Comparison of ENCODE assay signal across 10 mouse cellular contexts in genomic region chr2:26638039-26638438, GRCm38 (mm10). TPM values are rescaled to one million over a fixed set of nuclear protein-coding genes. Genes with fewer than 3 reads are reported as not detected.
DNase-seq lines count a peak whose midpoint lies in the region; ATAC-seq and TF ChIP-seq lines count a peak whose summit lies in the region.
"Had no signal": no experiment of that assay in that cellular context is flagged by ENCODE, and none has a peak within 500 bp of the region (broad histone marks: within the 10 kb centered on the region; RNA-seq: fewer than 3 reads in every experiment).

No protein-coding gene starts in this region.

- H3K9ac ChIP-seq in forebrain, postnatal 0 days = 0 out of 2 replicates have a peak overlapping the region, but pooled peaks have one; percentile 6
- peak overlapping the region; percentile 86 for H3K9ac ChIP-seq in liver, embryonic 13.5 days

- ATAC-seq in erythroblast, adult 5-6 weeks (replicated peaks; ENCODE audit: low FRiP score, poor library complexity, severe bottlenecking) = no peak
- ATAC-seq in forebrain, postnatal 0 days = no peak
- no peak for ATAC-seq in liver, embryonic 13.5 days (ENCODE audit: low read depth)

- no peaks in the 10 kb centered on the region for H3K9me3 ChIP-seq in erythroblast, embryonic 14.5 days (ENCODE audit: control insufficient read depth, low read length)
- no peaks in the 10 kb centered on the region for H3K9me3 ChIP-seq in E14TG2a.4 (ENCODE audit: low read length)
- no peaks in the 10 kb centered on the region for H3K9me3 ChIP-seq in forebrain, postnatal 0 days (ENCODE audit: low read length)
- no peaks in the 10 kb centered on the region for H3K9me3 ChIP-seq in liver, embryonic 13.5 days (replicated peaks)

- H3K27me3 ChIP-seq in erythroblast, embryonic 14.5 days (ENCODE audit: control insufficient read depth) = no peaks in the 10 kb centered on the region
- H3K27me3 ChIP-seq in E14TG2a.4 (ENCODE audit: insufficient read depth, low read length) = no peaks in the 10 kb centered on the region
- H3K27me3 ChIP-seq in forebrain, postnatal 0 days (ENCODE audit: insufficient read depth, low read length) = no peaks in the 10 kb centered on the region
- H3K27me3 ChIP-seq in liver, embryonic 13.5 days = no peaks in the 10 kb centered on the region

- no peak overlapping the region for H3K27ac ChIP-seq in forebrain, postnatal 0 days (ENCODE audit: low read depth, low read length)
- H3K27ac ChIP-seq in liver, embryonic 13.5 days = peak overlapping the region; percentile 81

- no peak for DNase-seq in forebrain, postnatal 0 days
- DNase-seq in liver, embryonic 13.5 days = no peak
- DNase-seq in thymus, postnatal 4 days = no peak
- no peak for DNase-seq in right cerebral cortex, adult 18-20 months
- DNase-seq in cerebellum, adult 18-20 months = no peak

- peaks cover 40% of the 10 kb centered on the region for H3K4me1 ChIP-seq in erythroblast, embryonic 14.5 days (ENCODE audit: control insufficient read depth)
- peaks cover 68% of the 10 kb centered on the region for H3K4me1 ChIP-seq in E14TG2a.4 (replicated peaks; ENCODE audit: low read depth, low read length)
- H3K4me1 ChIP-seq in forebrain, postnatal 0 days (ENCODE audit: insufficient read depth) = peaks cover 6% of the 10 kb centered on the region
- H3K4me1 ChIP-seq in liver, embryonic 13.5 days (replicated peaks) = peaks cover 45% of the 10 kb centered on the region

- H3K4me2 ChIP-seq in forebrain, postnatal 0 days (ENCODE audit: low read depth) = peak overlapping the region; percentile 61
- peak overlapping the region; percentile 75 for H3K4me2 ChIP-seq in liver, embryonic 13.5 days

- peaks cover 45% of the 10 kb centered on the region for H3K36me3 ChIP-seq in erythroblast, embryonic 14.5 days (ENCODE audit: control insufficient read depth)
- peaks cover 64% of the 10 kb centered on the region for H3K36me3 ChIP-seq in E14TG2a.4 (ENCODE audit: insufficient read depth, low read length)
- peaks cover 48% of the 10 kb centered on the region for H3K36me3 ChIP-seq in forebrain, postnatal 0 days (ENCODE audit: insufficient read depth)
- peaks cover 51% of the 10 kb centered on the region for H3K36me3 ChIP-seq in liver, embryonic 13.5 days

- TF ChIP-seq CTCF in E14TG2a.4 (conservative IDR thresholded peaks at IDR 0.05; ENCODE audit: low read length) = no peak
- no peak for TF ChIP-seq CTCF in forebrain, postnatal 0 days (IDR thresholded peaks at IDR 0.05; ENCODE audit: low read depth)

- WGBS in forebrain, postnatal 0 days = 76% methylated on average over 5 of the region's 5 CpGs
- 46% methylated on average over 5 of the region's 5 CpGs for WGBS in liver, embryonic 13.5 days (ENCODE audit: insufficient replicate concordance)

- H3K4me3 ChIP-seq in erythroblast, embryonic 14.5 days (replicated peaks) = peak overlapping the region; percentile 81
- peak overlapping the region; percentile 100 for H3K4me3 ChIP-seq in E14TG2a.4 (replicated peaks; ENCODE audit: low read length)
- H3K4me3 ChIP-seq in forebrain, postnatal 0 days (ENCODE audit: low read depth, low read length) = no peak overlapping the region
- H3K4me3 ChIP-seq in liver, embryonic 13.5 days (replicated peaks) = peak overlapping the region; percentile 78

RNA-seq across cellular contexts. Expression of gene Fam69b, which starts 9.8 kb away (rescaled TPM):
- polyA plus RNA-seq in erythroblast, embryonic 14.5 days (2012) = not detected in 2 replicates
- not detected in 2 replicates for total RNA-seq in erythroblast, adult 5-6 weeks (2015; ENCODE audit: low replicate concordance)
- total RNA-seq in erythroblast, adult 5-6 weeks (2017; ENCODE audit: low replicate concordance) = 0.34 TPM in 1 of 2 replicates, not detected in the other
- total RNA-seq in forebrain, postnatal 0 days (2014; rRNA removed) = 193 and 214 TPM in 2 replicates
- polyA plus RNA-seq in forebrain, postnatal 0 days (2015; fragmentation: Nextera tagmentation; extraction: Ambion mirVana) = 143 TPM in 2 replicates
- 2.1 and 2.3 TPM in 2 replicates for polyA plus RNA-seq in liver, embryonic 13.5 days (2015; fragmentation: Nextera tagmentation; extraction: Ambion mirVana)

RNA-seq across cellular contexts. Expression of gene Lcn4, which starts 33.0 kb away (rescaled TPM):
- polyA plus RNA-seq in erythroblast, embryonic 14.5 days (2012) = not detected in 2 replicates
- not detected in 2 replicates for total RNA-seq in erythroblast, adult 5-6 weeks (2015; ENCODE audit: low replicate concordance)
- total RNA-seq in erythroblast, adult 5-6 weeks (2017; ENCODE audit: low replicate concordance) = not detected in 2 replicates
- total RNA-seq in forebrain, postnatal 0 days (2014; rRNA removed) = not detected in 2 replicates
- not detected in 2 replicates for polyA plus RNA-seq in forebrain, postnatal 0 days (2015; fragmentation: Nextera tagmentation; extraction: Ambion mirVana)
- polyA plus RNA-seq in liver, embryonic 13.5 days (2015; fragmentation: Nextera tagmentation; extraction: Ambion mirVana) = not detected in 2 replicates
- total RNA-seq: hematopoietic stem cell, adult 5-6 weeks had no signal

RNA-seq across cellular contexts. Expression of gene Agpat2, which starts 33.8 kb away (rescaled TPM):
- 0.02 and 0.31 TPM in 2 replicates for polyA plus RNA-seq in erythroblast, embryonic 14.5 days (2012)
- 17.1 and 32.7 TPM in 2 replicates for total RNA-seq in erythroblast, adult 5-6 weeks (2015; ENCODE audit: low replicate concordance)
- 23.0 and 24.4 TPM in 2 replicates for total RNA-seq in erythroblast, adult 5-6 weeks (2017; ENCODE audit: low replicate concordance)
- 7.8 and 10.0 TPM in 2 replicates for total RNA-seq in forebrain, postnatal 0 days (2014; rRNA removed)
- 4.8 and 6.2 TPM in 2 replicates for polyA plus RNA-seq in forebrain, postnatal 0 days (2015; fragmentation: Nextera tagmentation; extraction: Ambion mirVana)
- 30.9 and 32.7 TPM in 2 replicates for polyA plus RNA-seq in liver, embryonic 13.5 days (2015; fragmentation: Nextera tagmentation; extraction: Ambion mirVana)

RNA-seq across cellular contexts. Expression of gene Gm20532, which starts 51.6 kb away (rescaled TPM):
- not detected in 2 replicates for polyA plus RNA-seq in erythroblast, embryonic 14.5 days (2012)
- total RNA-seq in erythroblast, adult 5-6 weeks (2015; ENCODE audit: low replicate concordance) = not detected in 2 replicates
- total RNA-seq in erythroblast, adult 5-6 weeks (2017; ENCODE audit: low replicate concordance) = not detected in 2 replicates
- total RNA-seq in forebrain, postnatal 0 days (2014; rRNA removed) = not detected in 2 replicates
- polyA plus RNA-seq in forebrain, postnatal 0 days (2015; fragmentation: Nextera tagmentation; extraction: Ambion mirVana) = not detected in 2 replicates
- polyA plus RNA-seq in liver, embryonic 13.5 days (2015; fragmentation: Nextera tagmentation; extraction: Ambion mirVana) = not detected in 2 replicates
- total RNA-seq: hematopoietic stem cell, adult 5-6 weeks; megakaryocyte progenitor cell, adult 5-6 weeks had no signal

RNA-seq across cellular contexts. Expression of gene Egfl7, which starts 58.2 kb away (rescaled TPM):
- polyA plus RNA-seq in erythroblast, embryonic 14.5 days (2012) = 3.2 and 3.6 TPM in 2 replicates
- 7.5 TPM in 1 of 2 replicates, not detected in the other for total RNA-seq in erythroblast, adult 5-6 weeks (2015; ENCODE audit: low replicate concordance)
- total RNA-seq in erythroblast, adult 5-6 weeks (2017; ENCODE audit: low replicate concordance) = 4.9 and 8.2 TPM in 2 replicates
- 63.9 and 64.6 TPM in 2 replicates for total RNA-seq in forebrain, postnatal 0 days (2014; rRNA removed)
- polyA plus RNA-seq in forebrain, postnatal 0 days (2015; fragmentation: Nextera tagmentation; extraction: Ambion mirVana) = 52.8 and 67.3 TPM in 2 replicates
- polyA plus RNA-seq in liver, embryonic 13.5 days (2015; fragmentation: Nextera tagmentation; extraction: Ambion mirVana) = 69.4 and 79.4 TPM in 2 replicates

Comparison
In these comparisons a context has a peak if more than half of its experiments do, and no peak if none do; other contexts are left out.
1. RNA of gene Fam69b, which starts 9.8 kb away (polyA plus RNA-seq): 143 TPM in forebrain, postnatal 0 days; 2.1 to 2.3 TPM in liver, embryonic 13.5 days and not detected in erythroblast, embryonic 14.5 days; every median in the first group is over 10 times any median in the second.